Mouse (Mus musculus) frontal cortex, postnatal 10 days (tissue): ENCODE results near the gene Gm7929.
A peak's percentile ranks its signal among the peaks of the same experiment; 100 is the strongest.
"Not testable (repeated sequence)": the region's sequence is repeated elsewhere in the genome, so short reads cannot be mapped to it uniquely, and the experiment has no call there.

Experiments used
- DNase-seq, 2 experiments: peaks; one replicate each; pipeline ENCODE4 v3.0.0; 2022; ENCODE audit warnings: low spot score in 2 of 2, mixed read lengths in 1 of 2

The Gm7929 gene

GRCm38 (mm10) chr14:41750514-41750913, at the start of gene Gm7929:
Gene Gm7929 (minus strand): TSS chr14:41750614.
- not testable (repeated sequence) for DNase-seq

DNA sequence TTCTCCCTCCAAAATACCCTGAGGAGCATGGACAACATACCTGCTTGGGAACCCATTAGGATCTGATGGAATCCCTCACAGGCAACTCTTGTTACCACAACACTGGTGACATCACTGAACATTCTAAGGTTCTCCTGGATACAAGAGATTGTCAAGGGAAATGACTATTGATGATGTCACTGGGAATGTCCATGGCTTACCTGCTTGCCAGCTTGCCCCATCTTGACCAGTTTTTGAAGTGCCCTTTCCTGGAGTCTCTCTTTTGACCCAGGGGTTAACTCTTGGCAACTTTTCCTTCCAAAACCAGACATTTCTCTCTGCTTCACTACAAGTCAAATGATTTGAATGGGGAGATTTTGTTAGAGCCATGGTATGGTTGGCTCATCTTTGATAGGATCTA, 21.9 kb upstream of the Gm7929 start, which contains the start of gene Gm47189:
Gene Gm47189, minus strand, starts transcription at position 101 of the 400 bp plus-strand sequence.
- not testable (repeated sequence) for DNase-seq

DNA sequence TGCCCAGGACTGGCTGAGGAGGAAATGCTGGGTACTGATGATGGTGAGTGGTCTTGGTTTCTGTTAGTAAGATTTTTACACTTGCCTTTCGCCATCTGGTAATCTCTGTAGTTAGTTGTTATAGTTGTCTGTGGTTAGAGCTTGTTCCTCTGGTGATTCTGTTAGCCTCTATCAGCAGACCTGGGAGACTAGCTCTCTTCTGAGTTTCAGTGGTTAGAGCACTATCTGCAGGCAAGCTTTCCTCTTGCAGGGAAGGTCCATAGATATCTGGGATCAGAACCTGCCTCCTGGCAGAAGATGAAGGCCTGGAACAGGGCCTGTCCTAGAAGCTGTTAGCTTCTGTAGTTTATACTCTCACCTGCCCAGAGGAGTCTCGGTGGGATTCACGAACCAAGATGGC, 5.5 kb upstream of the Gm7929 start:
- DNase-seq: peak; percentile 2 to 3

GRCm38 (mm10) chr14:41723437-41723836, 27.0 kb downstream of the Gm7929 start:
- not testable (repeated sequence) for DNase-seq

GRCm38 (mm10) chr14:41717180-41717579, 33.2 kb downstream of the Gm7929 start:
- DNase-seq: not testable (repeated sequence)

DNA sequence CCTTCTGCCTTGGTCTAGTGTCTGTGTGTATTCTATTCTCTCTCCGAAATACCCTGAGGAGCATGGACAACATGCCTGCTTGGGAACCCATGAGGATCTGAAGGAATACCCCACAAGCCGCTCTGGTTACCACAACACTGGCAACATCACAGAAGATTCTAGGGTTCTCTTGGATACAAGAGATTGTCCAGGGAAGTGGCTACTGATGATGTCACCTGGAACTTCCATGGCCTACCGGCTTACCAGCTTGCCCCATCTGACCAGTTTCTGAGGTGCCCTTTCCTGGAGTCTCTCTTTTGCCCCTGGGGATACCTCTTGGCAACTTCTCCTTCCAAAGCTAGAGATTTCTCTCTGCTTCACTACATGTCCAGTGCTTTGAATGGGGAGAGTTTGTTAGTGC, 48.6 kb downstream of the Gm7929 start, which contains the start of gene Gm8068:
Gene Gm8068, minus strand, starts transcription at position 101 of the 400 bp plus-strand sequence.
- not testable (repeated sequence) for DNase-seq
